Mouse (Mus musculus) spleen, adult 2 months (tissue): ENCODE results near the gene Hcn3.

Source experiments
- CTCF ChIP-seq: fragments of 200-500 bp; IDR thresholded peaks from 2 replicates; pipeline ENCODE4 v1.5.1; 2011; ENCODE audit warnings: mild to moderate bottlenecking, inconsistent platforms; ENCODE audit not compliant: insufficient read depth, insufficient read length, insufficient replicate concordance; ENCODE audit errors: extremely low read depth
- POLR2A ChIP-seq: fragments of 200-500 bp; IDR thresholded peaks from 2 replicates; pipeline ENCODE4 v1.6.1; 2011; ENCODE audit warnings: low read depth, low read length, inconsistent platforms

GRCm38 (mm10) chr3:89188478-89188875 lies 28.5 kb upstream of the Hcn3 start:
- peak; percentile 13; the same call in 1 of the 2 replicates for TF ChIP-seq POLR2A
- TF ChIP-seq CTCF, result no peak
